Mouse (Mus musculus) embryo, embryonic 9.5 days (tissue): Measurements from ENCODE around the gene Tsfm.

Experiments used
- DNase-seq: peaks from one replicate; pipeline ENCODE4 v3.0.0-alpha.2; 2017; ENCODE audit errors: extremely low spot score

Tsfm gene

DNA sequence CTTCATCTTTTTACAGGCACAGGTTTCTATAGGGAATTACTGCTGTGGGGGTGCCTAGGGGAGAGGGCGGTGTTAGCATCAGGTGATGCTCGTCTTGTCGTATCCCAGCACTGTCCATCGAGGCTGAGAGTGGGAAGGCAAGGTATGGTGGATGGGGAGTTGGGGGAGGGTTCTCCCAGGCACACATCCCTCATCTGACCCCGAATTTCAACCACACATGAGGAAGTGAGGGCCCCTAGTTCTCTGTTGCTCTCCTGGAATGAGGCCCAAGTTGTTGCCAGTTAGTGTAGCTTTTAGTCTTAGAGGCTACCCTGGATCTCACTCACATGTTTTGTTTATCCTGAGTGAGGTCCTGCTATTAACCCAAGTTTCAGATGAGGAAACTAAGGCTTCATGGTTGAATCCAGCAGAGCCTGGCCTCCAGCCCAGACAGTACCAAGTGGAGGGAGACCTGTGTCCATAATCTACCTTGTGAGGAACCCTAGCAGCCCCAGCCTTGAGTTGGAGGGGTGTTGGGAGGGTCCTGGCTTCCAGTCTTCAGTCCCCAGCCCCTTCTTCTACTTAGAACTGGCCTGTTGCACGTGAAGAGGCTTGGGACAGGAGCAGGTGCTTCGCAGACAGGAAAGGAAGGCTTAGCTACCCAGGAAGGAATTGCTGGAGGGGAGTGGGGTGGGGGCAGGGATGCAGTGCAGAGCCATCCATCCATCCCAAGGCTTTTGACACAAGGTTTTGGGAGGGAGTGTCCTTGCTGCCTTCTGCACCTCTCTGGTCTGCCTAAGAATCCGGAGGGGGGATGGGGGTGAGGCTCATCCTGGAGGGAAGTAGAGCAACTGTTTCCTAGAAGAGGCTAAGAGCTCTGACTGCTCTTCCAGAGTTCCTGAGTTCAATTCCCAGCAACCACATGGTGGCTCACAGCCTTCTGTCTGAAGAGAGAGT lies 43.2 kb downstream of the Tsfm start:
- DNase-seq = no peak

DNA sequence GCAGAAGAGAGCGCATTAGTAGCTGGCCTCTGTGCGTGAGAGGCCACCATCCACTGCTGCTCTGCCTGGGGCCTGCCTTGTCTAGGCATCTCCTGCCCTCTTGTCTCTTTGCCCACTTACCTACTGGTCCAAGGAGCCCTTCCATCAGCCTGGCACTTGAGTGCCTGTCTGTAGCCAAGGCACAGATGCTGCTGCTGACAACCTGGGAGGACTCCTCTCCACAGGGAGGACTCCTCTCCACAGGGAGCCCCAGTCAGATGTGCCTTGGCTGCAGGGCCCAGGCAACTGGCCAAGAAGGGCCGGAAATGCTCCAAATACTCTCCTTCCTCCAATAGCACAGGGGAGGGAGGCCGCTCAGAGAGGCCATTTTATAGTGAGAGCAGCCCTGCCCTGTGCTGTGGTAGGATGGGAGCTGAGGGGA lies 44.1 kb downstream of the Tsfm start:
- no peak for DNase-seq

DNA sequence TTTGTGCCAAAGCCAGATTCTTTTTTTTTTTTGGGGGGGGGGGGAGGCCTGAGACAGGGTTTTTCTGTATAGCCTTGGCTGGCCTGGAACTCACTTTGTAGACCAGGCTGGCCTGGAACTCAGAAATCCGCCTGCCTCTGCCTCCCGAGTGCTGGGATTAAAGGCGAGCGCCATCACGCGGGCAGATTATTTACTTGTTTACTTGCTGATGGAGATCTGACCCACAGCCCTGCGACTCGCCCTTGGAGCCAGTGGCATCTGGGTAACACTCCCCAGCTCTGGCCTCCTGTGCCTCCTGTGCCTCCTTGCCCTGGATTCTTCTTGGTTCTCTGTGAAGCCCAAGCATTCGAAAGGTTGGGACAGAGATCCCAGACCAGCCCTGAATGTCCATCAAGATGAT lies 45.1 kb downstream of the Tsfm start:
- no peak for DNase-seq

- no peak for DNase-seq
Observed at GRCm38 (mm10) chr10:126985127-126985526, 45.5 kb downstream of the Tsfm start.

DNA sequence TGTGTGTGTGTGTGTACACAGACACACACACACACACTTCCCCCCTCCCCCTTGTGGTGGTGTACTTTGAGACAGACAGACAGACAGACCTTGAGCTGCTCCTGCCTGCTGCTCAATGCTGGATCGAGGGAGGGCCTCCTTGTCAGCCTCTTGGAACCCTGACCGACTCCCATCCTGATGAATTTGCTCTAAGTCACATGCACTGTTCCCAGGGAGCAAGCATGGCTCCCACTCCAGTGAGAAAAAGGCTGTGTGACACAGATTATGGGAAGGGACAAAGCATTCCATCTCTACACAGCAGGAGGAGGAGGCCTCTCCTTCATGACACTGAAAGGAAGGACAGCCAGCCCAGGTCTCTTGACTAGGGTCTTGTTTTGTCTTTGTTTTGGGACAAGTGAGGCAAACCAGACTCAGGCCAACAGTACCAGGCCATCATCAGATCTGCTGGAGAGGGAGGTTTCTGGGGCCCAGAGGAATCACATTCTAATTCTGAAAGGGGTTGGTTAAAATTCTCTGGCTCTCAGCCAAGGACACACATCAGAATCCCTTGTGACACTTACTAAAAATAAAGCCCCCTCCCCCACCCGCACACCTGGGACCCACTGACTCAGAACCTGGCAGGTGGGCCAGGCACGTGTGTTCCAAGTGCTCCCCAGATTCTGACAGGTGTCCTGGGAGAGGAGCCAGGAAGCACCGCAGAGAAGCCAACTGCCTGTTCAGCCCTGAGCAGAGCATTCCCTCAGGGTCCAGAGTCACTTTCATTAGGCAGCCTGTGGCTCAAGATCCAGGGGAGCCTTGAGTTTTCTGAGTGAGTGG lies 46.2 kb downstream of the Tsfm start:
- DNase-seq = no peak

- DNase-seq = no peak
Observed at GRCm38 (mm10) chr10:126983193-126983725, 47.4 kb downstream of the Tsfm start.

- DNase-seq = no peak
Observed at GRCm38 (mm10) chr10:126981746-126982145, 48.9 kb downstream of the Tsfm start.

- no peak for DNase-seq
Observed at GRCm38 (mm10) chr10:126980933-126981530, 49.6 kb downstream of the Tsfm start.

DNA sequence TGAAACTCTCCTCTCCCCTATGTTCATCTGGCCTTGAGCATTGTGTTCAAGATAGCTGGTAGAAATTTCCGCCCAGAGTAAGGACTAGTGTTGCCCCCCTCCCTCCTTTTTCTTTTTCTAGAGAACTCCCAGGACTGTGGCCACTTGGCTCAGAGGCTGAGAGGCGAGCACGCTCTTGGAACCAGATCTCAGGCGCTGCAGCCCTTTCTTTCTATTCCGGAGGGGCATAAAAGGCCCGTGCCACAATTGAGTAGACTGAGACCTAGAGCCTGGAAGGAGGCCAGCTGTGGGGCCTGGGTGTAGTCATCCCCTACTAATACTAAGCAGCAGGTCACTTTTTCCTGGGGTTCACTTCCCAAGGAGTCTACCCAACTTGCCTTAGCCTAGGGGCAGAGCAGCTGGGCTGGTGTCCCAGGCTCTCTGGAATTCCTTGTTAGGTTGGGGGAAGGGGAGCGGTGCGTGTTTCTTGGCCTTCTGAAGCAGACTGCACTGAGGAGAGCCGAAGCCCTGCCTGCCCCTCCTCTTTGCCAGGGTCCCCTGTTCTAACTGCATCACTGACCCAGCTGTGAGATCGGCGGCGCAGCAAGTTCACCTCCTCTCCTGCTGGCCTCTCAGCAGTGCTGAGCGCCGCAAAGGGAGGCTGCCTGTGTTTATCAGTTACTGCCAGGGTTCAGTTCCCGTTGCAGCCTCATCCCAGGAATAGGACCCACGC lies 50.3 kb downstream of the Tsfm start:
- peak; percentile 63 for DNase-seq

- DNase-seq = peak; percentile 59
Observed at GRCm38 (mm10) chr10:126979636-126980151, 50.9 kb downstream of the Tsfm start.

- DNase-seq = peak; percentile 59
Observed at GRCm38 (mm10) chr10:126979121-126979635, 51.5 kb downstream of the Tsfm start.

GRCm38 (mm10) chr10:126978277-126978994 lies 52.2 kb downstream of the Tsfm start, which contains the start of gene Ctdsp2:
Ctdsp2 (plus strand) TSS chr10:126978717.
- DNase-seq = peak; percentile 99

- DNase-seq = no peak
Observed at GRCm38 (mm10) chr10:126977076-126977475, 53.6 kb downstream of the Tsfm start.

DNA sequence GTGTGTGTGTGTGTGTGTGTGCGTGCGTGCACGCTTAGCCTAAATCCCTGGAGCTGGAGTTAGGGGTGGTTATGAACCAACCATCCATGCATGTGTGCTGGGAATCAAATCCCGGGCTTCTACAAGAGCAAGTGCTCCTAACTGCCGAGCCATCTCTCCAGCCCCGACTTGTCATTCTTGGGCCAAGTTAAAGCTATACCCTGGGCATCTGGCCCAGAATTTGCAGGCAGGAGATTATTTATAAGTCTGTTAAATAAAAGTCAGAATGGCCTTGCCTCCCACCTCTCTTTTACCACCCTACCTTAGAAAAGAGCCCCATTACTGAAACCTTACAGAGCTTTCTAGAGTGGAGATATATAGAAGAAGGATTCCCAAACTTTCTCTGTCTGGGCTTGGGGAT lies 54.9 kb downstream of the Tsfm start:
- DNase-seq = no peak

GRCm38 (mm10) chr10:126972988-126973387 lies 57.7 kb downstream of the Tsfm start:
- no peak for DNase-seq

DNA sequence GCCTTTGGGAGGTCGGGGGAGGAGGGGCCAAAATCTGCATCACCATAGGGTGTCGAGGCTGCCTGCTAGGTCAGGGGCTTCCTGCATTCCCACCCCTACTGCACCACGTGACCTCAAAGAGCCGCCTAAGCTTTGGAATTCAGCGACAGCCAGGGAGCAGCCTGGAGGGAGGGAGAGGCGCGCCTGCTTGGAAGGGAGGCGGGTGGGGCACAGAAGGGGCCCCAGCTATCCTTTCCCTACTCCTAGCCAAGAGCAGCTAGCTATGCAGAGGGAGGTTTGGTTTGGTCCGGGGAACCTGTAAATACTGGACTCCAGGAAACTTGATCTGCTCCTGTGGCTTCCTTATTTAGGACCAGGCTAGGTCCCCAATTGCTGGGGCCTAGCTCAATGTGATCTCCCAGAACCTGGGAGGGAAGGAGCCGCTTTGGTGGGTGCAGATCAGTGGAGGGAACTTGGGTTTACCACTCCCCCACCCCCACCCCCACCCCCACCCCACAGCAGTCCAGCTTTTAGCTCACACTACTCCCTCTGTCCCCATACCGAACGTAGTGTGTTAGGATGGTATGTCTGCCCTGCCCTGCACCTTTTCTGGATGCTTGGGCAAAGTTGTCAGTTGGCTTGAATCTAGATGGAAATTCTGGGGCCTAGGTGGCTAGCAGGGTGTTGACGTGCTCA lies 58.5 kb downstream of the Tsfm start:
- DNase-seq = peak; percentile 93

GRCm38 (mm10) chr10:126971363-126972050 lies 59.1 kb downstream of the Tsfm start:
- no peak for DNase-seq

DNA sequence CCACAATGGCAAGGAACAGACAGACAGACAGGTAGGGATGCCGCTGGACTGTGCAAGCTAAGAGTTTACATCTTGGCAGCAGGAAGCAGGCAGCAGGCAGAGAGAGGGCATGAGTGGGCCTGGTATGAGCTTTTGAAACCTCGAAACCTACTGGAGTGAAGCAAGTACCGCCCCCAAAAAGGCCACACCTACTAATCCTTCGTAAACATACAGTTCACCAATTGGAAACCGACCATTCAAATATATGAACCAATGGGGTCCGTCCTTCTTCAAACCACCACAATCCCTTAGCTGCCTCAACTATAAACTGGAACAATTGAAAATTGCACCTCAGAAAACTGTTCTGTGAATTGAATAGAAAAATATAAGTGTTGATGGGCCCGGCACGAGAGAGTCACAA lies 66.8 kb downstream of the Tsfm start:
- no peak for DNase-seq

- DNase-seq = no peak
Observed at GRCm38 (mm10) chr10:126962966-126963330, 67.7 kb downstream of the Tsfm start.
